Mouse (Mus musculus) spleen, adult 2 months (tissue): Measurements from ENCODE around the gene Igsf3.
A peak's percentile ranks its signal among the peaks of the same experiment; 100 is the strongest.

Experiments used
- CTCF ChIP-seq: fragments of 200-500 bp; IDR thresholded peaks from 2 replicates; pipeline ENCODE4 v1.5.1; 2011; ENCODE audit warnings: mild to moderate bottlenecking, inconsistent platforms; ENCODE audit not compliant: insufficient read depth, insufficient read length, insufficient replicate concordance; ENCODE audit errors: extremely low read depth
- POLR2A ChIP-seq: fragments of 200-500 bp; IDR thresholded peaks from 2 replicates; pipeline ENCODE4 v1.6.1; 2011; ENCODE audit warnings: low read depth, low read length, inconsistent platforms

DNA sequence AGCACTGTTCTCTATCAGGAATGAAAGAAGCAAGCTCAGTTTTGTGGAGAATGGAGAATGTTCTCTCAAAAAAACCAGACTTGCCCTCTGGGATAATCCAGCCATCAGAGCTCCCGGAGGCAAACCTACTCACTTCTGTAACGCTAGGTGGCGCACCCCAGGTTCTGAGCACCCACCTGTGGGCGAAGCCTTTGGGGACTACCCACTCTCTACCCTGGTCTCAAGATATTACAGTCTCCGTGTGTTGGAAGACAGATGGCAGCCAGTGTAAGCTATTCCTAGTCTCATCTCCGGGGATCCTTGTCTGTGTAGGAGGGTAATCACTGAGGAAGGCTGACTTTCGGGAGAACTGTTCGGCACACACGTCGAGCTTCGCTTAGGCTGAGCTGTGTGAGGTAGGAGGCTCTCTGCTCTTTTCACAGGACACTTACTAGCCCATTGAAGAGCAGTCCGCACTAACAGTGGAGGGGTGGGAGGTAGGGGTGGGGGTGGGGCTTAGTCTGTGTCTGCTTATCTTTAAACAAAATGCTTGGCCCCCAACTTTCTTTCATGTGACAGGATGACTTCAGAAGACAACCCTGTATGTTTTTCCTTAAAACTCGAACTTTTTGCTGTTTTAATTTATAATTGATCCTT, 4.4 kb upstream of the Igsf3 start:
- peak; percentile 65; the same call in 1 of the 2 replicates for TF ChIP-seq CTCF
- no peak for TF ChIP-seq POLR2A
